Mouse (Mus musculus) heart, adult 2 months (tissue): Measurements from ENCODE around the gene Gys2.

Source experiments
- CTCF ChIP-seq: fragments of 200-600 bp; IDR thresholded peaks from 2 replicates; pipeline ENCODE4 v1.8.1; 2022; ENCODE audit warnings: antibody characterized with exemption, mild to moderate bottlenecking, moderate library complexity
- EP300 ChIP-seq: fragments of 200-500 bp; IDR thresholded peaks from 2 replicates; pipeline ENCODE4 v1.6.1; 2011; ENCODE audit warnings: low read depth, low read length, control low read depth; ENCODE audit not compliant: insufficient read depth
- POLR2A ChIP-seq: fragments of 200-500 bp; IDR thresholded peaks from 2 replicates; pipeline ENCODE4 v1.6.1; 2011; ENCODE audit warnings: mild to moderate bottlenecking, low read depth, low read length, control low read depth; ENCODE audit not compliant: insufficient read depth

DNA sequence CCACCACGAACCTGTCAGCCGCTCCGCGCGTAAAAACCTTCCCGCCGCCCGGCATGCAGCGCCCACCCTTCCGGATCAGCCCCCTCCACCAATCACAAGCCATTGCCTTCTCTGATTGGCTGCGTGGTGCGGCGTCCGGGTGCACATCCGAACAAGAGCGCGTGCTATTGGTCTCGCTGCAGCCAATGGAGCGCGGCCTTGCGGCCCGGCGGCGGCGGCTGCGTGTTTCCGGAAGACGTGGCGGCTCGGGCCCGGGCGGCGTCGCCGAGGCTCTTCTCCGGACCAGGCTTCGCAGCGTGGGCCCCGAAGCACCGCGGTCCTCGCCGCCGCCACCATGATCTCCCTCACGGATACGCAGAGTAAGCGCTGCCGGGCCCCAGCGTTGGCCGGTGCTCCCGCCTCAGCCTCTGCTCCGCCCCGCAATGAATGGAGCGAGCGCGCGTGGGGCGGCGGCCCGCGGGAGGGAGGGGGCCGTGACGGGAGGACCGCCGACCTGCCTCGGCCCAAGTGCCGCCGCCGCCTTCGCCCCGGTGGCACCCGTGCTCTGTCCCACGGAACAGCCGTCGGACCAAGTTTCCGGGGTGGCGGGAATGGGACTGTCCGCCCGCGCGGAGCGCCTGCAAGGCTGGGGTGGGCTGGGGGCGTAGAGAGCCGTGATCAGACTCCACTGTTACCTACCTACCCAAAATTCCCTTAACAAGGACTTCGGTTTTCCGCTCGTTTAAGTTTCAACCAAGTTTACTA lies 85.7 kb downstream of the Gys2 start, which contains the start of the genes Recql and Golt1b:
- TF ChIP-seq CTCF (no peak), POLR2A (no peak; the same call in 1 of the 2 replicates), EP300 (no peak)
